17 mouse cellular contexts compared by ENCODE assay signal in genomic region chr6:90783176-90783575, GRCm38 (mm10).
A peak's percentile ranks its signal among the peaks of the same experiment; 100 is the strongest.
DNase-seq lines count a peak whose midpoint lies in the region; ATAC-seq and TF ChIP-seq lines count a peak whose summit lies in the region.
"Had no signal": no experiment of that assay in that cellular context is flagged by ENCODE, and none has a peak within 500 bp of the region (broad histone marks: within the 10 kb centered on the region; RNA-seq: fewer than 3 reads in every experiment).

No protein-coding gene starts in this region.

- no peak overlapping the region for H3K4me2 ChIP-seq in heart, embryonic 13.5 days
- H3K4me2 ChIP-seq in forebrain, postnatal 0 days (ENCODE audit: low read depth), result no peak overlapping the region
- no peak overlapping the region for H3K4me2 ChIP-seq in neural tube, embryonic 14.5 days (ENCODE audit: low read depth, low read length)
- H3K4me2 ChIP-seq: embryonic facial prominence, embryonic 15.5 days; limb, embryonic 12.5 days had no signal

- 0 out of 2 replicates have a peak overlapping the region, but pooled peaks have one; percentile 79 for H3K27ac ChIP-seq in heart, embryonic 13.5 days (replicated peaks)
- peak overlapping the region; percentile 90 for H3K27ac ChIP-seq in forebrain, postnatal 0 days (ENCODE audit: low read depth, low read length)
- H3K27ac ChIP-seq in midbrain, embryonic 10.5 days (replicated peaks), result peak overlapping the region; percentile 98
- peak overlapping the region; percentile 96 for H3K27ac ChIP-seq in neural tube, embryonic 14.5 days (ENCODE audit: low read depth, low read length)
- no peak overlapping the region for H3K27ac ChIP-seq in gastrocnemius, adult 2 months
- H3K27ac ChIP-seq: embryonic facial prominence, embryonic 15.5 days had no signal

- no peak overlapping the region for H3K4me3 ChIP-seq in heart, embryonic 13.5 days
- no peak overlapping the region for H3K4me3 ChIP-seq in forebrain, postnatal 0 days (ENCODE audit: low read depth, low read length)
- peak overlapping the region; percentile 54; the same call in 1 of the 2 replicates for H3K4me3 ChIP-seq in midbrain, embryonic 10.5 days
- no peak overlapping the region for H3K4me3 ChIP-seq in neural tube, embryonic 14.5 days (ENCODE audit: low read depth, low read length)
- H3K4me3 ChIP-seq in gastrocnemius, adult 2 months, result no peak overlapping the region
- H3K4me3 ChIP-seq: embryonic facial prominence, embryonic 15.5 days; limb, embryonic 12.5 days had no signal

- ATAC-seq in heart, embryonic 13.5 days (ENCODE audit: extremely low read depth, insufficient number of reproducible peaks, low FRiP score, low TSS enrichment), result no peak
- ATAC-seq in forebrain, postnatal 0 days, result no peak
- ATAC-seq in neural tube, embryonic 14.5 days (ENCODE audit: low read depth), result no peak

- no peaks in the 10 kb centered on the region for H3K9me3 ChIP-seq in heart, embryonic 13.5 days
- H3K9me3 ChIP-seq in forebrain, postnatal 0 days (ENCODE audit: low read length), result no peaks in the 10 kb centered on the region
- no peaks in the 10 kb centered on the region for H3K9me3 ChIP-seq in midbrain, embryonic 10.5 days (replicated peaks)
- H3K9me3 ChIP-seq in neural tube, embryonic 14.5 days (ENCODE audit: control insufficient read depth, low read length), result no peaks in the 10 kb centered on the region
- H3K9me3 ChIP-seq: embryonic facial prominence, embryonic 15.5 days; limb, embryonic 12.5 days had no signal

- peaks cover 62% of the 10 kb centered on the region for H3K4me1 ChIP-seq in heart, embryonic 13.5 days
- peaks cover 60% of the 10 kb centered on the region for H3K4me1 ChIP-seq in forebrain, postnatal 0 days (ENCODE audit: insufficient read depth)
- peaks cover 91% of the 10 kb centered on the region for H3K4me1 ChIP-seq in midbrain, embryonic 10.5 days
- H3K4me1 ChIP-seq in neural tube, embryonic 14.5 days (ENCODE audit: control insufficient read depth, insufficient read depth, low read length), result peaks cover 66% of the 10 kb centered on the region

- TF ChIP-seq CTCF in forebrain, postnatal 0 days (IDR thresholded peaks at IDR 0.05; ENCODE audit: low read depth), result no peak
- TF ChIP-seq CTCF in gastrocnemius, adult 2 months (IDR thresholded peaks at IDR 0.05), result no peak

- intact Hi-C loops in gastrocnemius, adult 2 months (cut with DNase I), result no loop called here

- no peak overlapping the region for H3K9ac ChIP-seq in heart, embryonic 13.5 days
- no peak overlapping the region for H3K9ac ChIP-seq in forebrain, postnatal 0 days
- no peak overlapping the region for H3K9ac ChIP-seq in neural tube, embryonic 14.5 days (replicated peaks; ENCODE audit: low read depth, low read length)
- H3K9ac ChIP-seq: embryonic facial prominence, embryonic 15.5 days; limb, embryonic 12.5 days had no signal

- DNase-seq in heart, postnatal 4 days, result no peak
- no peak for DNase-seq in forebrain, postnatal 0 days
- DNase-seq in midbrain, embryonic 10.5 days (ENCODE audit: low spot score), result no peak
- DNase-seq in gastrocnemius, adult 2 months, result no peak
- DNase-seq in embryo, embryonic 9.5 days (ENCODE audit: extremely low spot score), result no peak
- no peak for DNase-seq in adrenal gland, adult 2 months
- DNase-seq: adrenal gland, postnatal 14 days; cerebellum, postnatal 36 days; heart, postnatal 14 days; kidney, adult 11 months; kidney, postnatal 25 days; lung, postnatal 36 days; thymus, postnatal 14 days had no signal

- H3K27me3 ChIP-seq in heart, embryonic 13.5 days (replicated peaks), result no peaks in the 10 kb centered on the region
- H3K27me3 ChIP-seq in forebrain, postnatal 0 days (ENCODE audit: insufficient read depth, low read length), result no peaks in the 10 kb centered on the region
- peaks cover 41% of the 10 kb centered on the region for H3K27me3 ChIP-seq in midbrain, embryonic 10.5 days (ENCODE audit: low read depth, poor library complexity, severe bottlenecking)
- H3K27me3 ChIP-seq in neural tube, embryonic 14.5 days (ENCODE audit: control insufficient read depth, insufficient read depth, low read length), result no peaks in the 10 kb centered on the region
- H3K27me3 ChIP-seq: embryonic facial prominence, embryonic 15.5 days; limb, embryonic 12.5 days had no signal

- no peaks in the 10 kb centered on the region for H3K36me3 ChIP-seq in heart, embryonic 13.5 days
- no peaks in the 10 kb centered on the region for H3K36me3 ChIP-seq in forebrain, postnatal 0 days (ENCODE audit: insufficient read depth)
- H3K36me3 ChIP-seq in midbrain, embryonic 10.5 days, result peaks cover 12% of the 10 kb centered on the region
- H3K36me3 ChIP-seq in neural tube, embryonic 14.5 days (ENCODE audit: control insufficient read depth, insufficient read depth, low read length), result no peaks in the 10 kb centered on the region
- H3K36me3 ChIP-seq: embryonic facial prominence, embryonic 15.5 days; limb, embryonic 12.5 days had no signal
